Mouse (Mus musculus): ENCODE results near the gene Actl11. TPM values are rescaled to one million over a fixed set of nuclear protein-coding genes. Genes with fewer than 3 reads are reported as not detected.
A peak's percentile ranks its signal among the peaks of the same experiment; 100 is the strongest.

The Actl11 gene
- total and polyA plus RNA-seq, 2 experiments from 2014 or later, result not detected

DNA sequence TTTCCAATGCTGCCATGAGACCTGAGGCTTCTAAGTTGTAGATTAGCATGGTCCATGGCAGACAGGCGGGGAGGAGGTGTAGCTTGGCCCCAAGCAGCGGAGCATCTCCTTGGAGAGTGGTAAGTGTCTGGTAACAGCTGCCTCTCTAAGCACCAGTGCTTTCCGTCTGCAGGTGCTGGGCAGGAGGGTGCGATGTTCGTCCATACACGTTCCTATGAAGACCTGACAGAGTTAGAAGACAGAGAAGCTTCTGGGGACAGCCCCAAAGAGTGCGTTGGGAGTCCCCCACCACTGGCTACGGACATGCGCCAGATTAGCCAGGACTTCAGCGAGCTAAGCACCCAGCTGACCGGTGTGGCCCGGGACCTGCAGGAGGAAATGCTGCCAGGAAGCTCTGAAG lies 28.4 kb upstream of the Actl11 start:
- Histone ChIP-seq H3K9ac (no peak overlapping the region), H3K4me3 (ENCODE audit: low read depth, low read length) (no peak overlapping the region), H3K9me3 (ENCODE audit: low read length) (no peaks in the 10 kb centered on the region), H3K27me3 (ENCODE audit: insufficient read depth, low read length) (no peaks in the 10 kb centered on the region), H3K4me2 (ENCODE audit: low read depth) (no peak overlapping the region), H3K36me3 (ENCODE audit: insufficient read depth) (peaks cover 19% of the 10 kb centered on the region), H3K4me1 (ENCODE audit: insufficient read depth) (no peaks in the 10 kb centered on the region), H3K27ac (ENCODE audit: low read depth, low read length) (no peak overlapping the region)
- 72% methylated on average over 12 of the region's 12 CpGs for WGBS
- no peak for TF ChIP-seq CTCF (IDR thresholded peaks at IDR 0.05; ENCODE audit: low read depth)
- DNase-seq (no peak), ATAC-seq (no peak)

GRCm38 (mm10) chr9:107900840-107901626 lies 27.2 kb upstream of the Actl11 start:
- Histone ChIP-seq H3K27me3 (ENCODE audit: insufficient read depth, low read length) (no peaks in the 10 kb centered on the region), H3K4me3 (ENCODE audit: low read depth, low read length) (peak overlapping the region; percentile 34), H3K27ac (ENCODE audit: low read depth, low read length) (peak overlapping the region; percentile 35; the same call in 1 of the 2 replicates), H3K9ac (peak overlapping the region; percentile 44; the same call in 1 of the 2 replicates), H3K4me1 (ENCODE audit: insufficient read depth) (no peaks in the 10 kb centered on the region), H3K36me3 (ENCODE audit: insufficient read depth) (peaks cover 19% of the 10 kb centered on the region), H3K9me3 (ENCODE audit: low read length) (no peaks in the 10 kb centered on the region), H3K4me2 (ENCODE audit: low read depth) (peak overlapping the region; percentile 66)
- DNase-seq, result peak; percentile 89
- TF ChIP-seq CTCF (IDR thresholded peaks at IDR 0.05; ENCODE audit: low read depth), result peak; percentile 91
- WGBS, result 4% methylated on average over 44 of the region's 44 CpGs
- peak; percentile 83 for ATAC-seq

GRCm38 (mm10) chr9:107901627-107901914 lies 26.7 kb upstream of the Actl11 start:
- Histone ChIP-seq H3K9ac (peak overlapping the region; percentile 44; the same call in 1 of the 2 replicates), H3K9me3 (ENCODE audit: low read length) (no peaks in the 10 kb centered on the region), H3K27ac (ENCODE audit: low read depth, low read length) (no peak overlapping the region), H3K4me1 (ENCODE audit: insufficient read depth) (no peaks in the 10 kb centered on the region; the same call in 1 of the 2 replicates), H3K27me3 (ENCODE audit: insufficient read depth, low read length) (no peaks in the 10 kb centered on the region), H3K4me3 (ENCODE audit: low read depth, low read length) (peak overlapping the region; percentile 34), H3K36me3 (ENCODE audit: insufficient read depth) (peaks cover 17% of the 10 kb centered on the region), H3K4me2 (ENCODE audit: low read depth) (peak overlapping the region; percentile 66)
- DNase-seq (no peak), ATAC-seq (0 out of 2 replicates have a peak, but pooled peaks have one; percentile 1)
- 15% methylated on average over 17 of the region's 17 CpGs for WGBS
- TF ChIP-seq CTCF (IDR thresholded peaks at IDR 0.05; ENCODE audit: low read depth), result no peak

DNA sequence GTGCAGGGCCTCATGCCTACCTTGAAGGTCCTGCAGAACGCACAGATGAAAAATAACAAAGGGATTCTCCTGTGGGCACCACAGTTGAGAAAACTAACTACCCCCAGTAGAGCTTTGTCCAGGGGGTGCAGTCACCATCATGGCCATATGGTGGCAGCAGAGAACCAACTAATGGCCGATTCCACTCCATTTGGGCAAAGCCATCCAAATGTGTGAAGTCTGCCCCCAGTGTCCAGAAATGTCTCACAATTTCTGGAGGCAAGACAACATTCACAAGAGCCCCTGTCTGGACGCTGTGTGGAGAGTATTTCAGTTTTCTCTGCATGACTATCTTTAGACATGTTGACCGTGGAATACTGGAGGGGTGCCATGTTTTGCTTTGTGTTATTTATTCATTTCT lies 23.5 kb upstream of the Actl11 start:
- no peak overlapping the region for H3K27ac ChIP-seq (ENCODE audit: low read depth, low read length)
- no peak overlapping the region for H3K4me3 ChIP-seq (ENCODE audit: low read depth, low read length)
- no peaks in the 10 kb centered on the region; the same call in 1 of the 2 replicates for H3K4me1 ChIP-seq (ENCODE audit: insufficient read depth)
- H3K9me3 ChIP-seq (ENCODE audit: low read length), result no peaks in the 10 kb centered on the region
- H3K27me3 ChIP-seq (ENCODE audit: insufficient read depth, low read length), result no peaks in the 10 kb centered on the region
- H3K9ac ChIP-seq, result no peak overlapping the region
- DNase-seq, result peak; percentile 92
- WGBS, result 2% methylated on average over 4 of the region's 4 CpGs
- peak; percentile 98 for TF ChIP-seq CTCF (IDR thresholded peaks at IDR 0.05; ENCODE audit: low read depth)
- H3K36me3 ChIP-seq (ENCODE audit: insufficient read depth), result peaks cover 13% of the 10 kb centered on the region
- ATAC-seq, result peak; percentile 71
- H3K4me2 ChIP-seq (ENCODE audit: low read depth), result no peak overlapping the region

DNA sequence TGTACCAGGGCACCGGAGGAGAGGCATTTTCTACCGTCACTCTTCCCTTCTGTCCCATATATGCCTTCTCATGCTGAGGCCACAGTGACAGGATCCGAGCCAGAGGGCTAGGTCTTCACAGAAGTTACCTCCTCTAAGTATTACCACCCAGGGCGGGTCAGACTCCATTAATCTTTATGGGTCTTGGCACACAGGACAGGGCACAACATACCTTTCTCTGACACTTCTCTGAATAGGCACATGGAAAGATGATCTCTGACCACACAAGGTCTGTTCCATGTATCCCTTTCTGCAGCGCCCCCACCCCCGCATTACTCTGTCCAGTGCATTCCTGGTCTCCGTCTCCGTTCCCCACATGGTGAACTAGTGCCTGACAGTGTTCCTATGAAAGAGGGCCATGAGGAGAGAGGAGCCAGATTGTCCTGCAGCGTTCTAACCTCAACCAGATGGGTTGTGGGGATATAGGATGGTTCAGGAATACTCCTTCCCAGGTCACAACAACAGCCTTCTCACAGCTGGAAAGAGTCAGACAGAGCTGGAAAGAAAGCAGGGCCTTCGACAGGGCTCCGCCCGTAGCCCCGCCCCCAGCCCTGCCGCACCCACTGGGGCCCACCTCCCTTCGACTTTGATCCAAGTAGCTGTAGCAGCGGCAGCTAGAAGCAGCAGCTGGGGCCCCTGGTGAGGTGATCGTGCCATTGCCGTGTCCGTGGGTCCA lies 21.9 kb upstream of the Actl11 start, which contains the start of gene Mst1r:
Gene Mst1r, plus strand, starts transcription at position 622 of the 715 bp plus-strand sequence.
- Histone ChIP-seq H3K36me3 (ENCODE audit: insufficient read depth) (peaks cover 6% of the 10 kb centered on the region), H3K27me3 (ENCODE audit: insufficient read depth, low read length) (no peaks in the 10 kb centered on the region), H3K4me1 (ENCODE audit: insufficient read depth) (no peaks in the 10 kb centered on the region; the same call in 1 of the 2 replicates), H3K27ac (ENCODE audit: low read depth, low read length) (no peak within 1 kb of the TSS), H3K9me3 (ENCODE audit: low read length) (no peaks in the 10 kb centered on the region), H3K4me2 (ENCODE audit: low read depth) (peak within 1 kb of the TSS; percentile 41), H3K9ac (peak within 1 kb of the TSS; percentile 35), H3K4me3 (ENCODE audit: low read depth, low read length) (peak within 1 kb of the TSS; percentile 14; the same call in 1 of the 2 replicates)
- peak; percentile 33 for DNase-seq
- ATAC-seq, result no peak
- TF ChIP-seq CTCF (IDR thresholded peaks at IDR 0.05; ENCODE audit: low read depth), result no peak
- 24% methylated on average over 19 of the region's 19 CpGs for WGBS

DNA sequence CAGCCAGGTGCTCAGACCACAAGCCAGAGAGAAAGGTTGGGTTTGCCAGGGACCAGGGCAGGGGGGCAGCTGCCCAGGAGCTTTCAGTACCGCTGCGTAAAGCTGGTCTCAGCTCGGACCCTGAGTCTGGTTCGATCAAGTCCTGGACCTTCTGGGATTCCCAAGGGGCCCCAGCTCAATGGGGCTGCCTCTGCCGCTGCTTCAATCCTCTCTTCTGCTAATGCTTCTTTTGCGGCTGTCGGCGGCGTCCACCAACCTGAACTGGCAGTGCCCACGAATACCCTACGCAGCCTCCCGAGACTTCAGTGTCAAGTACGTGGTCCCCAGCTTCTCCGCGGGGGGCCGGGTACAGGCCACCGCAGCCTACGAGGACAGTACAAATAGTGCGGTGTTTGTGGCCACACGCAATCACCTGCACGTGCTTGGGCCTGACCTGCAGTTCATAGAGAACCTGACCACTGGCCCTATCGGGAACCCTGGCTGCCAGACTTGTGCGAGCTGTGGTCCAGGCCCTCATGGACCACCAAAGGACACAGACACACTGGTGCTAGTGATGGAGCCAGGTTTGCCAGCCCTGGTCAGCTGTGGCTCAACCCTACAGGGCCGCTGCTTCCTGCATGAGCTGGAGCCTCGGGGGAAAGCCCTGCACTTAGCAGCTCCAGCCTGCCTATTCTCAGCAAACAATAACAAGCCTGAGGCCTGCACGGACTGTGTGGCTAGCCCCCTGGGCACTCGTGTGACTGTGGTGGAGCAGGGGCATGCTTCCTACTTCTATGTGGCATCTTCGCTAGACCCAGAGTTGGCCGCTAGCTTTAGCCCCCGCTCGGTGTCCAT lies 21.1 kb upstream of the Actl11 start:
- no peaks in the 10 kb centered on the region for H3K9me3 ChIP-seq (ENCODE audit: low read length)
- no peak overlapping the region for H3K27ac ChIP-seq (ENCODE audit: low read depth, low read length)
- 48% methylated on average over 31 of the region's 31 CpGs for WGBS

More for the DNA sequence above, 21.1 kb upstream of the Actl11 start:
- Histone ChIP-seq H3K36me3 (ENCODE audit: insufficient read depth) (peaks cover 6% of the 10 kb centered on the region), H3K9ac (peak overlapping the region; percentile 35), H3K4me2 (ENCODE audit: low read depth) (peak overlapping the region; percentile 41), H3K27me3 (ENCODE audit: insufficient read depth, low read length) (no peaks in the 10 kb centered on the region), H3K4me3 (ENCODE audit: low read depth, low read length) (peak overlapping the region; percentile 14; the same call in 1 of the 2 replicates), H3K4me1 (ENCODE audit: insufficient read depth) (no peaks in the 10 kb centered on the region; the same call in 1 of the 2 replicates)
- TF ChIP-seq CTCF (IDR thresholded peaks at IDR 0.05; ENCODE audit: low read depth), result no peak
- DNase-seq (no peak), ATAC-seq (no peak)
